Mouse (Mus musculus): Measurements from ENCODE around the gene Stard3. TPM values are rescaled to one million over a fixed set of nuclear protein-coding genes. Genes with fewer than 3 reads are reported as not detected.

Gene Stard3
- polyA plus RNA-seq, 1 experiment from 2014 or later = 45.6 TPM

DNA sequence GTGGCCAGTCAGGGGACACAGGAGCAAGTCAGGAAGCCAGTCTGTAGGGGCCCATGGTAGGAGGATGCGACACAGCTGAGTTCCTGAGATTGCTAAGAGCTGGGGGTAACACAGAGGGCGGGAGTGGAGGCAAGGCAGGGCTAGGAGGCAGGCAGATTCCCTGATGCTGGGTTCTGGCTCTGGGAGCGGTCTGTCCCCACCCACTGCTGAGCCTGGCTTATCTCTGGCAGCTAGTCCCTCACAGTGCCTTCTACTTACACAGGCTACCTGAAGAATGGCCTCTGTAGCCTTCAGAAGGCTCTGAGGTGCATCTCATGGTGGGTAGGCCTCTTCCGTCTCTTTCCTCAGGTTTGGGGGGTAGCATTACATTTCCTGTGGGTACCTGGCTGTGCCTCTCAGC is 34.5 kb downstream of the Stard3 start:
- H3K27ac ChIP-seq (ENCODE audit: low read depth, low read length) = no peak overlapping the region
- no peaks in the 10 kb centered on the region for H3K4me1 ChIP-seq (ENCODE audit: control insufficient read depth, insufficient read depth, low read length)
- H3K36me3 ChIP-seq (ENCODE audit: control insufficient read depth, insufficient read depth, low read length) = no peaks in the 10 kb centered on the region
- H3K4me3 ChIP-seq (ENCODE audit: low read depth, low read length) = no peak overlapping the region
- H3K27me3 ChIP-seq (ENCODE audit: control insufficient read depth, insufficient read depth, low read length) = peaks cover 11% of the 10 kb centered on the region
- H3K4me2 ChIP-seq (ENCODE audit: low read depth) = no peak overlapping the region
- H3K9ac ChIP-seq (ENCODE audit: low read length) = no peak overlapping the region
- H3K9me3 ChIP-seq (ENCODE audit: control insufficient read depth, low read length) = no peaks in the 10 kb centered on the region
- ATAC-seq (ENCODE audit: insufficient read depth, low FRiP score, low TSS enrichment) (no peak), DNase-seq (ENCODE audit: low spot score) (no peak)
- WGBS = 48% methylated on average over 4 of the region's 4 CpGs

DNA sequence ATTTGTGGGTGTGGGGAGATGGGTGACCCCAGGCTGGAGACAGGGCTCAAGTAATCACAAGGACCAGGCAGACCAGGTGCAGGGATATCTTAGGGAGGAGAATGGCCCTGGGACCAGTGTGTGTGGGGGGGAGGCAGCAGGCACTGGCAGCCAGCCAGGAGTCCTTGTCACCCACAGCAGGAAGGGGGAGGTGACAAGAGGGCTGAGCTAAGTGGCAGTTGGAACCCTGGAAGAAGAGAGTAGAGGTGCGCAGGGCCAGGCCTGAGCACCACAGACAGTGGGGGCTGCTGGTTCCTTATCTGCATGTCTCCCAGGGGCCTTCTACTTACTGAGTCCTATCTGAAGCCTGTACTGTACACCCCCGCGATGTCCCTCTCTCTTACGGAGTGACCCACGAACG is 35.1 kb downstream of the Stard3 start:
- H3K27me3 ChIP-seq (ENCODE audit: control insufficient read depth, insufficient read depth, low read length) = peaks cover 6% of the 10 kb centered on the region; the same call in 1 of the 2 replicates
- no peaks in the 10 kb centered on the region for H3K4me1 ChIP-seq (ENCODE audit: control insufficient read depth, insufficient read depth, low read length)

DNA sequence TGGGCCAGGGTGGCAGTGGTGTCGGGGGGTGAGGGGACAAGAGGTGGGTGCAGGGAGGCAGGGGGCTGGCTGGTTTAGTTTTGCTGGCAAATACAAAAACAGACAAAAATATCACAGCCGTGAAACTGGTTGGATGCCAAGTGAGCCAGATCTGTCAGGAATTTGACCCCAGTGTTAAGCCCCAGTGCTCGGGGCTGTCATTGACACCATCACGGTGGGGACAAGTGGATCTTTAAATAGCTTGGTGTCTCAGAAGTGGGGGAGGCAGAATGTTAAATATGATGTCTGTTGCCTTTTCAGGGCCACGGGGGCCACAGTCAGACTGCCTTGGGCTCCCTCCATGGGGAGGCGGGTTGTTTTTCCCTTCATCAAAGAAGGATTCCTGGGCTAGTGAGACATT is 36.1 kb downstream of the Stard3 start:
- DNase-seq (ENCODE audit: low spot score) (no peak), ATAC-seq (ENCODE audit: insufficient read depth, low FRiP score, low TSS enrichment) (no peak)
- H3K9me3 ChIP-seq (ENCODE audit: control insufficient read depth, low read length) = no peaks in the 10 kb centered on the region
- H3K36me3 ChIP-seq (ENCODE audit: control insufficient read depth, insufficient read depth, low read length) = no peaks in the 10 kb centered on the region
- H3K27ac ChIP-seq (ENCODE audit: low read depth, low read length) = no peak overlapping the region
- no peak overlapping the region for H3K9ac ChIP-seq (ENCODE audit: low read length)
- no peak overlapping the region for H3K4me2 ChIP-seq (ENCODE audit: low read depth)
- 60% methylated on average over 6 of the region's 6 CpGs for WGBS
- H3K27me3 ChIP-seq (ENCODE audit: control insufficient read depth, insufficient read depth, low read length) = peaks cover 6% of the 10 kb centered on the region; the same call in 1 of the 2 replicates
- H3K4me1 ChIP-seq (ENCODE audit: control insufficient read depth, insufficient read depth, low read length) = no peaks in the 10 kb centered on the region
- H3K4me3 ChIP-seq (ENCODE audit: low read depth, low read length) = no peak overlapping the region

More for the DNA sequence above, 35.1 kb downstream of the Stard3 start:
- H3K9me3 ChIP-seq (ENCODE audit: control insufficient read depth, low read length) = no peaks in the 10 kb centered on the region
- no peak for DNase-seq (ENCODE audit: low spot score)
- ATAC-seq (ENCODE audit: insufficient read depth, low FRiP score, low TSS enrichment) = no peak
- H3K4me2 ChIP-seq (ENCODE audit: low read depth) = no peak overlapping the region
- H3K9ac ChIP-seq (ENCODE audit: low read length) = no peak overlapping the region
- no peaks in the 10 kb centered on the region for H3K36me3 ChIP-seq (ENCODE audit: control insufficient read depth, insufficient read depth, low read length)
- no peak overlapping the region for H3K27ac ChIP-seq (ENCODE audit: low read depth, low read length)
- WGBS = 78% methylated on average over 6 of the region's 6 CpGs
- H3K4me3 ChIP-seq (ENCODE audit: low read depth, low read length) = no peak overlapping the region

DNA sequence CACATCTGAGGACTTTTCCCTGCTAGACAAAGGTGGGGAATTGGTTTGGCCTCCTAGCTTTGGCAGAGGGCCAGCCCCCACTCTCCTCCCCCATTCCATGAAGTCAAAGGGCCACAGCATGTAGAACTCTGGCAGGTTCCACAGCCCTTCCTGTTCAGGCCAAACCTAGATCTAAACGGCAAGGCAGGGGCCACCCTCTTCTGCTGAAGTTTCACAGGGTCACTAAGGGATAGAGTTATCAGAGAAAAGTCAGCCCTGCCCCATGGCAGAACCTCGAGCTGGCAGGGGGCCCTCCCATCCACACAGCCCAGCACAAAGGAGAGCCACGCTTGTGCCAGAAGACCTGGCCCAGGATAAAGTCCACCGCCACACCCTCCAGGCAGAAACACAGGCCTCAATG is 36.9 kb downstream of the Stard3 start:
- no peak overlapping the region for H3K4me2 ChIP-seq (ENCODE audit: low read depth)
- no peaks in the 10 kb centered on the region for H3K36me3 ChIP-seq (ENCODE audit: control insufficient read depth, insufficient read depth, low read length)
- no peaks in the 10 kb centered on the region for H3K4me1 ChIP-seq (ENCODE audit: control insufficient read depth, insufficient read depth, low read length)
- peaks cover 6% of the 10 kb centered on the region; the same call in 1 of the 2 replicates for H3K27me3 ChIP-seq (ENCODE audit: control insufficient read depth, insufficient read depth, low read length)
- ATAC-seq (ENCODE audit: insufficient read depth, low FRiP score, low TSS enrichment) (no peak), DNase-seq (ENCODE audit: low spot score) (no peak)
- H3K9me3 ChIP-seq (ENCODE audit: control insufficient read depth, low read length) = no peaks in the 10 kb centered on the region
- H3K27ac ChIP-seq (ENCODE audit: low read depth, low read length) = no peak overlapping the region
- WGBS = 68% methylated on average over 4 of the region's 4 CpGs
- no peak overlapping the region for H3K4me3 ChIP-seq (ENCODE audit: low read depth, low read length)
- H3K9ac ChIP-seq (ENCODE audit: low read length) = no peak overlapping the region

DNA sequence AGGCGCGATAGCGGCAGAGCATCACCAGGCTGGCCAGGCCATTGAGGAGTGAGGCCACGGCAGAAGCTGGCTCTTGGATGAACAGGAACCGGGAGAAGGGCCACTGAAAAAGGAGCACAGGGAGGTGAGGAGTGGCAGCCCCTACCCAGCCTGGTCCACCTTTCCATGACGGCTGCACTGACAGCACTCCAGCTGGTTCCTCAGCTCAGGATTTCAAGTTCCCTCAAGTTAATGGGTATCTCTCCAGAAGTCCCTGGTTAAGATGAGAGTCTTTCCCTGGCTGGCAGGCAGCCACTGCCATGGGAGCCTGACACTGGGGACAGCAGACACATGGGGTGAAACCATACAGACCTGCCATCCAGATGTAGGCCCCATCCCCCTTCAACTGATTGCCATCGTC is 39.8 kb downstream of the Stard3 start:
- no peak overlapping the region for H3K4me3 ChIP-seq (ENCODE audit: low read depth, low read length)
- 0 out of 2 replicates have a peak, but pooled peaks cover 2% of the 10 kb centered on the region for H3K27me3 ChIP-seq (ENCODE audit: control insufficient read depth, insufficient read depth, low read length)
- 88% methylated on average over 7 of the region's 7 CpGs for WGBS

DNA sequence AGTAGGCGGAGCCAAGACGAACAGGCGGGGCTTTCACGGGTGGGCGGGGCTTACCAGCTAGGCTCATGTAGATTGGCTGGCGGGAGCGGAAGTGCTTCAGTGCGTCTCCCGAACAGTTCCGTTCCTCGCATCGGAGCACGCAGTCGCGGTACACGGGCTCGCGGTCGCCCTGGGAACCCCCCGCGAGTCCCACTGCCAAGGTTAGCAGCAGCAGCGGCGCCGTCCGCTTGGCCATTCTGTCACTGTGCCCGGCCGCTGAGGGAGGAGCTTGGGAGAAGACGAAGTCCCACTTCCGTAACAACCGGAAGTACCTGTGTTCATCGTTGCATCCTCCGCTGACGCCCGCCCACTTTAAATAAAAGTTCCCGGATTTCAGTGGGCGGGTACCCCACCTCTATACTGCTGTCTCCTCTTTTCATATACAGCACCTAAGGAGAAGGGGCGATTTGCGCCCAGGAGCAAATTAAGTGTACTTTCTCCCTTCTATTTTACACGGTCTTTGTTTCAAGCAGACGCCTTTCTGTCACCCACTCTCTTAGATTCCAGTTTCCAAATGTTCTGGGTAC is 42.1 kb downstream of the Stard3 start, which contains the start of gene Pgap3:
Pgap3 (minus strand) TSS at position 330 of the 566 bp plus-strand sequence.
- peak within 1 kb of the TSS; percentile 92 for H3K27ac ChIP-seq (ENCODE audit: low read depth, low read length)
- H3K4me2 ChIP-seq (ENCODE audit: low read depth) = peak within 1 kb of the TSS; percentile 79
- DNase-seq (ENCODE audit: low spot score) = peak; percentile 92
- H3K4me1 ChIP-seq (ENCODE audit: control insufficient read depth, insufficient read depth, low read length) = peaks cover 4% of the 10 kb centered on the region; the same call in 1 of the 2 replicates
- no peaks in the 10 kb centered on the region for H3K27me3 ChIP-seq (ENCODE audit: control insufficient read depth, insufficient read depth, low read length)
- WGBS = under 1% methylated on average over 40 of the region's 40 CpGs
- peak within 1 kb of the TSS; percentile 73 for H3K9ac ChIP-seq (ENCODE audit: low read length)
- H3K36me3 ChIP-seq (ENCODE audit: control insufficient read depth, insufficient read depth, low read length) = no peaks in the 10 kb centered on the region
- ATAC-seq (ENCODE audit: insufficient read depth, low FRiP score, low TSS enrichment) = peak; percentile 89
- H3K9me3 ChIP-seq (ENCODE audit: control insufficient read depth, low read length) = no peaks in the 10 kb centered on the region
- H3K4me3 ChIP-seq (ENCODE audit: low read depth, low read length) = peak within 1 kb of the TSS; percentile 65

More for the DNA sequence above, 39.8 kb downstream of the Stard3 start:
- Histone ChIP-seq H3K4me2 (ENCODE audit: low read depth) (no peak overlapping the region), H3K4me1 (ENCODE audit: control insufficient read depth, insufficient read depth, low read length) (peaks cover 4% of the 10 kb centered on the region; the same call in 1 of the 2 replicates), H3K9me3 (ENCODE audit: control insufficient read depth, low read length) (no peaks in the 10 kb centered on the region), H3K27ac (ENCODE audit: low read depth, low read length) (no peak overlapping the region), H3K36me3 (ENCODE audit: control insufficient read depth, insufficient read depth, low read length) (no peaks in the 10 kb centered on the region), H3K9ac (ENCODE audit: low read length) (no peak overlapping the region)
- no peak for ATAC-seq (ENCODE audit: insufficient read depth, low FRiP score, low TSS enrichment)
- DNase-seq (ENCODE audit: low spot score) = no peak

DNA sequence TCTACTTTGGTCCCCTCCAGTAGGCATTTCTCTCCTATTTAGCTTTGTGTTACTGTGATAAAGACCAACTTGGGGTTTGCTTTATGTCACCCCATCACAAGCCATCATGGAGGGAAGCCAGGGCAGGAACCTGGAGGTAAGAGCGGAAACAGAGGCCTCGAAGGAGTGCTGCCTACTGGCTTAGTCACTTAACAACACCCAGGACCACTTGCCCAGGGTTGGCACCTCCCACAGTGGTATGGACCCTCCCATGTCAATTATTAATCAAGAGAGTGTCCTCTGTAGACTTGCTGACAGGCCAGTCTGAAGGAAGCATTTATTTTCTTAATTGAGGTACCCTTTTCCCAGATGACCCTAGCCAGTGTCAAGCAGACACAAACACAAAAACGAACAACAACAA is 42.6 kb downstream of the Stard3 start:
- WGBS = 69% methylated on average over 3 of the region's 3 CpGs

DNA sequence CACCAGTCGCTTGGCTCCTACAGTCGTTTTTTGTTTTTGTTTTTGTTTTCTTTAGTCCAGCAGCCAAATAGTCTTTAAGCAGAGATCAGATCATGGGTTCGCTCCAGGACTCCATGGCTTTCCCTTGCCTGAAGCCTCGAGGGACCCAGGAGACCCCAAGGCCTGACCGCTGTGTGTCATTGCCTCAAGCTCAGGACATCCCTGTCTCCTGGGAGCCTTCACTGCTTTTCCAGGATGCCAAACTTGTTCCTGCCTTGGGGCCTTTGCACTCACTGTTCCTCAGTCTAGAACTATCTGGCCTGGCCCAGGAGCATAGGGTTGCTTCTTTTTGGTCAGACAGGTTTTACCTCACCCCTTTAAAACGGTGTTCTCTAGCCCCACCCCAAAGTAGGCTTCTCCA is 48.5 kb downstream of the Stard3 start:
- H3K9me3 ChIP-seq (ENCODE audit: control insufficient read depth, low read length) = no peaks in the 10 kb centered on the region
- peaks cover 5% of the 10 kb centered on the region; the same call in 1 of the 2 replicates for H3K27me3 ChIP-seq (ENCODE audit: control insufficient read depth, insufficient read depth, low read length)
- 74% methylated on average over 6 of the region's 6 CpGs for WGBS
- DNase-seq (ENCODE audit: low spot score) (no peak), ATAC-seq (ENCODE audit: insufficient read depth, low FRiP score, low TSS enrichment) (no peak)
- 0 out of 2 replicates have a peak, but pooled peaks cover 3% of the 10 kb centered on the region for H3K4me1 ChIP-seq (ENCODE audit: control insufficient read depth, insufficient read depth, low read length)
- H3K27ac ChIP-seq (ENCODE audit: low read depth, low read length) = no peak overlapping the region
- no peak overlapping the region for H3K9ac ChIP-seq (ENCODE audit: low read length)
- H3K4me2 ChIP-seq (ENCODE audit: low read depth) = no peak overlapping the region
- no peak overlapping the region for H3K4me3 ChIP-seq (ENCODE audit: low read depth, low read length)
- H3K36me3 ChIP-seq (ENCODE audit: control insufficient read depth, insufficient read depth, low read length) = no peaks in the 10 kb centered on the region

More for the DNA sequence above, 42.6 kb downstream of the Stard3 start:
- H3K27ac ChIP-seq (ENCODE audit: low read depth, low read length) = no peak overlapping the region; the same call in 1 of the 2 replicates
- H3K4me3 ChIP-seq (ENCODE audit: low read depth, low read length) = peak overlapping the region; percentile 65
- no peak for ATAC-seq (ENCODE audit: insufficient read depth, low FRiP score, low TSS enrichment)
- H3K4me2 ChIP-seq (ENCODE audit: low read depth) = peak overlapping the region; percentile 79
- H3K9ac ChIP-seq (ENCODE audit: low read length) = peak overlapping the region; percentile 73
- H3K9me3 ChIP-seq (ENCODE audit: control insufficient read depth, low read length) = no peaks in the 10 kb centered on the region
- H3K27me3 ChIP-seq (ENCODE audit: control insufficient read depth, insufficient read depth, low read length) = no peaks in the 10 kb centered on the region
- peaks cover 4% of the 10 kb centered on the region; the same call in 1 of the 2 replicates for H3K4me1 ChIP-seq (ENCODE audit: control insufficient read depth, insufficient read depth, low read length)
- H3K36me3 ChIP-seq (ENCODE audit: control insufficient read depth, insufficient read depth, low read length) = no peaks in the 10 kb centered on the region
- DNase-seq (ENCODE audit: low spot score) = no peak

DNA sequence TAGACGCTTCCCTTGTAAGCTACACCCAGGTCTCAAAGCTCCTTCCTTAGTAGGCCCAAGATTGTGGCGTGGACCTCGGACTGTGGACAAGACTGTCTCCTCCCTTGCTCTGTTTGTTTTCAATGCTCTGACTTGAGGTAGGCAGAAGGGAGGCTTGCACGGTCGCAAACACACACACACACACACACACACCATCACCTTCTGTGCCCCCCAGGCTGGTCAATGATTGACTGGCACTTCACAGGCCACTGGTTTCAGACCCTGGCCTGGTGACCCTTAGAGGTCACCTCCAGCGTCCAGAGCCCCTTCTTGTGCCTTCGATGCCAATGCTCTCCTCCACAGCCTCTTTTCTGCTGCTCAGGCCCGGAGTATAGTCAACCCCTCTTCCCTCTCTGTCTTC is 50.7 kb downstream of the Stard3 start:
- H3K9me3 ChIP-seq (ENCODE audit: control insufficient read depth, low read length) = no peaks in the 10 kb centered on the region
- WGBS = 59% methylated on average over 8 of the region's 8 CpGs
- ATAC-seq (ENCODE audit: insufficient read depth, low FRiP score, low TSS enrichment) (no peak), DNase-seq (ENCODE audit: low spot score) (no peak)
- H3K4me1 ChIP-seq (ENCODE audit: control insufficient read depth, insufficient read depth, low read length) = peaks cover 9% of the 10 kb centered on the region
- H3K36me3 ChIP-seq (ENCODE audit: control insufficient read depth, insufficient read depth, low read length) = no peaks in the 10 kb centered on the region
- peak overlapping the region; percentile 7; the same call in 1 of the 2 replicates for H3K9ac ChIP-seq (ENCODE audit: low read length)
- H3K27me3 ChIP-seq (ENCODE audit: control insufficient read depth, insufficient read depth, low read length) = peaks cover 6% of the 10 kb centered on the region; the same call in 1 of the 2 replicates
- 0 out of 2 replicates have a peak overlapping the region, but pooled peaks have one; percentile 8 for H3K27ac ChIP-seq (ENCODE audit: low read depth, low read length)
- H3K4me3 ChIP-seq (ENCODE audit: low read depth, low read length) = no peak overlapping the region
- peak overlapping the region; percentile 19; the same call in 1 of the 2 replicates for H3K4me2 ChIP-seq (ENCODE audit: low read depth)

All from neural tube, embryonic 11.5 days (tissue).